Mouse (Mus musculus) embryo, embryonic 10.5 days (tissue): Measurements from ENCODE around the gene Calcrl.

Experiments
- DNase-seq: peaks from one replicate; pipeline ENCODE4 v3.0.0-alpha.2; 2015; ENCODE audit warnings: low spot score

The Calcrl gene

GRCm38 (mm10) chr2:84316185-84316805 lies 108.9 kb downstream of the Calcrl start:
- no peak for DNase-seq

GRCm38 (mm10) chr2:84296517-84296916 lies 128.7 kb downstream of the Calcrl start:
- DNase-seq, result no peak

- DNase-seq, result no peak
Measured at GRCm38 (mm10) chr2:84295068-84295467, 130.1 kb downstream of the Calcrl start.

- no peak for DNase-seq
Measured at GRCm38 (mm10) chr2:84294611-84295010, 130.6 kb downstream of the Calcrl start.

- no peak for DNase-seq
Measured at GRCm38 (mm10) chr2:84292351-84293000, 132.7 kb downstream of the Calcrl start.

- no peak for DNase-seq
Measured at GRCm38 (mm10) chr2:84288940-84289557, 136.2 kb downstream of the Calcrl start.
